Mouse (Mus musculus): Measurements from ENCODE around the gene Psap.

Gene Psap

GRCm38 (mm10) chr10:60265252-60265651 lies 12.2 kb upstream of the Psap start:
- DNase-seq, result peak in 1 of 2 experiments; percentile 58

GRCm38 (mm10) chr10:60266842-60267401 lies 10.5 kb upstream of the Psap start:
- no peak for DNase-seq

- no peak for DNase-seq
Observed at GRCm38 (mm10) chr10:60268738-60269137, 8.7 kb upstream of the Psap start.

GRCm38 (mm10) chr10:60269141-60270064 lies 8.0 kb upstream of the Psap start:
- DNase-seq, result no peak

GRCm38 (mm10) chr10:60271015-60271414 lies 6.4 kb upstream of the Psap start:
- DNase-seq, result no peak

GRCm38 (mm10) chr10:60272241-60272640 lies 5.2 kb upstream of the Psap start:
- no peak for DNase-seq

GRCm38 (mm10) chr10:60273382-60273781 lies 4.0 kb upstream of the Psap start:
- DNase-seq, result no peak

GRCm38 (mm10) chr10:60278006-60278399 lies 576 bp downstream of the Psap start:
- DNase-seq, result no peak

- no peak for DNase-seq
Observed at GRCm38 (mm10) chr10:60278786-60279185, 1.4 kb downstream of the Psap start.

- no peak for DNase-seq
Observed at GRCm38 (mm10) chr10:60279290-60279940, 2.0 kb downstream of the Psap start.

GRCm38 (mm10) chr10:60279941-60280301 lies 2.5 kb downstream of the Psap start:
- peak; percentile 76 to 78 for DNase-seq

- DNase-seq, result peak in 1 of 2 experiments; percentile 27
Observed at GRCm38 (mm10) chr10:60280353-60280752, 2.9 kb downstream of the Psap start.

- DNase-seq, result no peak
Observed at GRCm38 (mm10) chr10:60281571-60282050, 4.2 kb downstream of the Psap start.

- DNase-seq, result no peak
Observed at GRCm38 (mm10) chr10:60282116-60283014, 4.9 kb downstream of the Psap start.

- no peak for DNase-seq
Observed at GRCm38 (mm10) chr10:60284248-60284647, 6.8 kb downstream of the Psap start.

GRCm38 (mm10) chr10:60284676-60285111 lies 7.3 kb downstream of the Psap start:
- no peak for DNase-seq

- no peak for DNase-seq
Observed at GRCm38 (mm10) chr10:60285183-60285582, 7.8 kb downstream of the Psap start.

GRCm38 (mm10) chr10:60285676-60286372 lies 8.4 kb downstream of the Psap start:
- peak; percentile 73 to 74 for DNase-seq

- no peak for DNase-seq
Observed at GRCm38 (mm10) chr10:60286546-60286945, 9.1 kb downstream of the Psap start.

GRCm38 (mm10) chr10:60287161-60287560 lies 9.7 kb downstream of the Psap start:
- DNase-seq, result peak; percentile 38 to 73

GRCm38 (mm10) chr10:60287726-60288125 lies 10.3 kb downstream of the Psap start:
- no peak for DNase-seq

- no peak for DNase-seq
Observed at GRCm38 (mm10) chr10:60289216-60289615, 11.8 kb downstream of the Psap start.
